Mouse (Mus musculus): ENCODE measurements around the gene Ctnnbip1. TPM values are rescaled to one million over a fixed set of nuclear protein-coding genes. Genes with fewer than 3 reads are reported as not detected.

Gene Ctnnbip1
- polyA plus RNA-seq, 1 experiment from 2014 or later = 75.6 TPM

GRCm38 (mm10) chr4:149567432-149568026 is 49.5 kb downstream of the Ctnnbip1 start:
- Histone ChIP-seq H3K4me3 (no peak overlapping the region), H3K9me3 (no peaks in the 10 kb centered on the region), H3K36me3 (no peaks in the 10 kb centered on the region), H3K9ac (no peak overlapping the region), H3K4me1 (peaks cover 35% of the 10 kb centered on the region), H3K27ac (no peak overlapping the region), H3K4me2 (replicated peaks) (no peak overlapping the region), H3K27me3 (replicated peaks) (no peaks in the 10 kb centered on the region; the same call in 1 of the 2 replicates)
- WGBS = 29% methylated on average over 8 of the region's 8 CpGs
- ATAC-seq (ENCODE audit: low FRiP score, low read depth) = no peak

GRCm38 (mm10) chr4:149568622-149569021 is 50.6 kb downstream of the Ctnnbip1 start:
- ATAC-seq (ENCODE audit: low FRiP score, low read depth) = no peak
- Histone ChIP-seq H3K36me3 (no peaks in the 10 kb centered on the region), H3K9me3 (no peaks in the 10 kb centered on the region), H3K27me3 (replicated peaks) (no peaks in the 10 kb centered on the region; the same call in 1 of the 2 replicates), H3K9ac (no peak overlapping the region), H3K4me2 (replicated peaks) (no peak overlapping the region), H3K27ac (no peak overlapping the region), H3K4me1 (peaks cover 24% of the 10 kb centered on the region), H3K4me3 (no peak overlapping the region)
- WGBS = 71% methylated on average over 6 of the region's 6 CpGs

GRCm38 (mm10) chr4:149569781-149570497 is 51.9 kb downstream of the Ctnnbip1 start:
- Histone ChIP-seq H3K27ac (no peak overlapping the region), H3K9ac (no peak overlapping the region), H3K4me1 (peaks cover 20% of the 10 kb centered on the region), H3K36me3 (no peaks in the 10 kb centered on the region), H3K27me3 (replicated peaks) (no peaks in the 10 kb centered on the region; the same call in 1 of the 2 replicates), H3K9me3 (no peaks in the 10 kb centered on the region), H3K4me2 (replicated peaks) (no peak overlapping the region), H3K4me3 (no peak overlapping the region)
- 80% methylated on average over 6 of the region's 6 CpGs for WGBS
- ATAC-seq (ENCODE audit: low FRiP score, low read depth) = no peak

- Histone ChIP-seq H3K36me3 (no peaks in the 10 kb centered on the region), H3K27me3 (replicated peaks) (no peaks in the 10 kb centered on the region; the same call in 1 of the 2 replicates), H3K27ac (no peak overlapping the region), H3K4me3 (no peak overlapping the region), H3K9ac (no peak overlapping the region), H3K4me2 (replicated peaks) (no peak overlapping the region), H3K9me3 (no peaks in the 10 kb centered on the region), H3K4me1 (peaks cover 15% of the 10 kb centered on the region)
- no peak for ATAC-seq (ENCODE audit: low FRiP score, low read depth)
- WGBS = 87% methylated on average over 4 of the region's 4 CpGs
Measured at GRCm38 (mm10) chr4:149570498-149570863, 52.4 kb downstream of the Ctnnbip1 start.

GRCm38 (mm10) chr4:149571209-149571608 is 53.2 kb downstream of the Ctnnbip1 start:
- Histone ChIP-seq H3K4me1 (peaks cover 11% of the 10 kb centered on the region), H3K36me3 (no peaks in the 10 kb centered on the region), H3K4me2 (replicated peaks) (no peak overlapping the region), H3K4me3 (no peak overlapping the region), H3K9me3 (no peaks in the 10 kb centered on the region), H3K27ac (no peak overlapping the region), H3K27me3 (replicated peaks) (no peaks in the 10 kb centered on the region; the same call in 1 of the 2 replicates), H3K9ac (no peak overlapping the region)
- 79% methylated on average over 5 of the region's 5 CpGs for WGBS
- ATAC-seq (ENCODE audit: low FRiP score, low read depth) = no peak

GRCm38 (mm10) chr4:149571651-149572149 is 53.7 kb downstream of the Ctnnbip1 start:
- H3K27ac ChIP-seq = no peak overlapping the region
- H3K36me3 ChIP-seq = no peaks in the 10 kb centered on the region
- no peak overlapping the region for H3K9ac ChIP-seq
- no peaks in the 10 kb centered on the region; the same call in 1 of the 2 replicates for H3K27me3 ChIP-seq (replicated peaks)
- 69% methylated on average over 8 of the region's 8 CpGs for WGBS
- no peaks in the 10 kb centered on the region for H3K9me3 ChIP-seq
- no peak for ATAC-seq (ENCODE audit: low FRiP score, low read depth)
- H3K4me3 ChIP-seq = no peak overlapping the region
- H3K4me2 ChIP-seq (replicated peaks) = no peak overlapping the region
- H3K4me1 ChIP-seq = peaks cover 16% of the 10 kb centered on the region

GRCm38 (mm10) chr4:149572446-149572845 is 54.4 kb downstream of the Ctnnbip1 start:
- ATAC-seq (ENCODE audit: low FRiP score, low read depth) = no peak
- WGBS = 45% methylated on average over 5 of the region's 9 CpGs
- no peak overlapping the region for H3K4me2 ChIP-seq (replicated peaks)

GRCm38 (mm10) chr4:149572851-149573250 is 54.8 kb downstream of the Ctnnbip1 start:
- Histone ChIP-seq H3K9ac (no peak overlapping the region), H3K9me3 (no peaks in the 10 kb centered on the region), H3K4me1 (peaks cover 21% of the 10 kb centered on the region), H3K4me3 (no peak overlapping the region), H3K4me2 (replicated peaks) (no peak overlapping the region), H3K36me3 (no peaks in the 10 kb centered on the region), H3K27ac (no peak overlapping the region), H3K27me3 (replicated peaks) (no peaks in the 10 kb centered on the region; the same call in 1 of the 2 replicates)
- 68% methylated on average over 8 of the region's 8 CpGs for WGBS
- ATAC-seq (ENCODE audit: low FRiP score, low read depth) = no peak

More at GRCm38 (mm10) chr4:149572446-149572845, 54.4 kb downstream of the Ctnnbip1 start:
- H3K27ac ChIP-seq = no peak overlapping the region
- H3K27me3 ChIP-seq (replicated peaks) = no peaks in the 10 kb centered on the region; the same call in 1 of the 2 replicates
- no peak overlapping the region for H3K4me3 ChIP-seq
- H3K4me1 ChIP-seq = peaks cover 21% of the 10 kb centered on the region
- H3K9ac ChIP-seq = no peak overlapping the region
- H3K9me3 ChIP-seq = no peaks in the 10 kb centered on the region
- H3K36me3 ChIP-seq = no peaks in the 10 kb centered on the region

GRCm38 (mm10) chr4:149574391-149574821 is 56.4 kb downstream of the Ctnnbip1 start:
- Histone ChIP-seq H3K36me3 (no peaks in the 10 kb centered on the region), H3K4me2 (replicated peaks) (no peak overlapping the region), H3K27ac (no peak overlapping the region), H3K9ac (no peak overlapping the region), H3K9me3 (no peaks in the 10 kb centered on the region), H3K4me1 (peaks cover 21% of the 10 kb centered on the region), H3K4me3 (no peak overlapping the region), H3K27me3 (replicated peaks) (no peaks in the 10 kb centered on the region; the same call in 1 of the 2 replicates)
- ATAC-seq (ENCODE audit: low FRiP score, low read depth) = no peak
- 59% methylated on average over 14 of the region's 14 CpGs for WGBS

GRCm38 (mm10) chr4:149576061-149576460 is 58.0 kb downstream of the Ctnnbip1 start:
- Histone ChIP-seq H3K4me2 (replicated peaks) (no peak overlapping the region), H3K9ac (no peak overlapping the region), H3K9me3 (no peaks in the 10 kb centered on the region), H3K27ac (no peak overlapping the region), H3K36me3 (no peaks in the 10 kb centered on the region), H3K4me3 (no peak overlapping the region), H3K27me3 (replicated peaks) (no peaks in the 10 kb centered on the region; the same call in 1 of the 2 replicates), H3K4me1 (peaks cover 21% of the 10 kb centered on the region)
- WGBS = 67% methylated on average over 9 of the region's 9 CpGs
- ATAC-seq (ENCODE audit: low FRiP score, low read depth) = no peak

- Histone ChIP-seq H3K27me3 (replicated peaks) (peaks cover 3% of the 10 kb centered on the region; the same call in 1 of the 2 replicates), H3K27ac (peak overlapping the region; percentile 28), H3K9me3 (no peaks in the 10 kb centered on the region), H3K9ac (peak overlapping the region; percentile 9; the same call in 1 of the 2 replicates), H3K36me3 (no peaks in the 10 kb centered on the region), H3K4me3 (no peak overlapping the region), H3K4me2 (replicated peaks) (no peak overlapping the region), H3K4me1 (peaks cover 21% of the 10 kb centered on the region)
- 10% methylated on average over 4 of the region's 4 CpGs for WGBS
- ATAC-seq (ENCODE audit: low FRiP score, low read depth) = no peak
Measured at GRCm38 (mm10) chr4:149576993-149577548, 59.0 kb downstream of the Ctnnbip1 start.

GRCm38 (mm10) chr4:149578085-149578681 is 60.1 kb downstream of the Ctnnbip1 start:
- Histone ChIP-seq H3K9me3 (no peaks in the 10 kb centered on the region), H3K36me3 (no peaks in the 10 kb centered on the region), H3K27ac (no peak overlapping the region), H3K4me3 (no peak overlapping the region), H3K9ac (no peak overlapping the region), H3K27me3 (replicated peaks) (0 out of 2 replicates have a peak, but pooled peaks cover 3% of the 10 kb centered on the region), H3K4me2 (replicated peaks) (no peak overlapping the region), H3K4me1 (peaks cover 21% of the 10 kb centered on the region)
- no peak for ATAC-seq (ENCODE audit: low FRiP score, low read depth)
- WGBS = 74% methylated on average over 13 of the region's 13 CpGs

Measured in neural tube, embryonic 12.5 days (tissue).